Mouse (Mus musculus): ENCODE data around the gene H2-T24. TPM values are rescaled to one million over a fixed set of nuclear protein-coding genes. Genes with fewer than 3 reads are reported as not detected.

Gene H2-T24
- total RNA-seq, 2 experiments from 2014 or later: 0.62 to 0.93 TPM

GRCm38 (mm10) chr17:35996949-35997348, 23.4 kb downstream of the H2-T24 start:
- intact Hi-C loops (cut with DNase I; ENCODE audit: low total_unique reads): loop anchor here (2.0 kb wide), 1 partner anchor 38 kb away; no protein-coding TSS in a partner anchor
- DNase-seq: peak; percentile 90

GRCm38 (mm10) chr17:35994879-35995240, 25.5 kb downstream of the H2-T24 start:
- DNase-seq: no peak
- intact Hi-C loops (cut with DNase I; ENCODE audit: low total_unique reads): no loop called here

- DNase-seq: peak; percentile 81
- intact Hi-C loops (cut with DNase I; ENCODE audit: low total_unique reads): no loop called here
Measured at GRCm38 (mm10) chr17:35994175-35994878, 26.0 kb downstream of the H2-T24 start.

- DNase-seq: peak; percentile 80
- intact Hi-C loops (cut with DNase I; ENCODE audit: low total_unique reads): loop anchor here (2.0 kb wide), 1 partner anchor 55 kb away; no protein-coding TSS in a partner anchor
Measured at GRCm38 (mm10) chr17:35993675-35994074, 26.7 kb downstream of the H2-T24 start.

GRCm38 (mm10) chr17:35991781-35992180, 28.6 kb downstream of the H2-T24 start:
- intact Hi-C loops (cut with DNase I; ENCODE audit: low total_unique reads): loop anchor here (2.0 kb wide), 1 partner anchor 53 kb away; no protein-coding TSS in a partner anchor
- no peak for DNase-seq

- intact Hi-C loops (cut with DNase I; ENCODE audit: low total_unique reads): no loop called here
- no peak for DNase-seq
Measured at GRCm38 (mm10) chr17:35981776-35982175, 38.6 kb downstream of the H2-T24 start.

- DNase-seq: peak; percentile 63
- intact Hi-C loops (cut with DNase I; ENCODE audit: low total_unique reads): no loop called here
Measured at GRCm38 (mm10) chr17:35980363-35980754, 40.0 kb downstream of the H2-T24 start.

DNA sequence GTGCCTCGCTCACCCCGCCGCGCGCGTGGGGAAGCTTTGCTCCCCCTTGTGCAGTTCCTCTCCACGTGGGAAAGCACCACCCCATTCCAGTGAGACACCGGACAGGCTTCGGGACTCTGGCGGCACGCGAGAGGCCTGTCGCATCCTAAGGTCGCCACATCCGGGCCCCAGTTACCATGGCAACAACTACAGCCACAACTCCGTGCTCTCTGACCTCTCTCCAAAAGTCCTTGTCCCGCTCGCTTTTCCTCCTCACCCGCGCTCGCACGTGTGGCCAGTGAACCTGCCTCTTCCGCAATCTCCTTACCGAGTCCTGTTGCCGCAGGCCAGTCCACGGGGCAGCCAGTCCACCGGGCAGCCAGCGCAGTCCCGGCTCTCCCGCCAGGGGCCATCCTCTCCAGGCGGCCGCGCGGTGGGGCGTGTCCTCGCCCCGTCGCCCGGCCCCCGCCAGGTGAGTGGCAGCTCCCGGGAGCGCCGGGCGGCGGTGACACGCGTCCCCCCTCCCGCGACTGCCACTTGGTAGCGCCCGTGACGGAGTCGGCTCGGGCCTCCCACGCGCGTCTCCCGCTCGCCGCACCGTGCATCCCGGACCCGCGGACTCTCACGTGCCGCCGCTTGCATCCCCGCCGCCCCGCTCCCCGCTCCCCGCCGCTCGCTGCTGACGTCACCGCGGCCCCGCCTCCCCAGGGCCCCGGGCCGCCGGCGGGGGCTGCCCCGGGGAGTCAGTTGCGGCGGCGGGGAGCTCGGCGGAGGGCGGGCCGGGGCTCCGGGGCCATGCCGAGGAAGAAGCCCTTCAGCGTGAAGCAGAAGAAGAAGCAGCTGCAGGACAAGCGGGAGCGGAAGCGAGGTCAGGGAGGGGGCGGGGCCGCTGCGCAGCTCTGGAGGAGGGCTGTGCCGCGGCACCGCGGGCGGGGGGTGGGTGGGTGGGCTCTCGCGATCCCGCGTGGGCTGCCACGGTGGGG, 40.7 kb downstream of the H2-T24 start, which contains the start of the genes Gnl1 and Prr3:
Gene Gnl1, plus strand, starts transcription at position 451 of the 962 bp plus-strand sequence.
Gene Prr3, minus strand, starts transcription at position 836 of the 962 bp plus-strand sequence.
- intact Hi-C loops (cut with DNase I; ENCODE audit: low total_unique reads): no loop called here

GRCm38 (mm10) chr17:35978811-35979400, 41.5 kb downstream of the H2-T24 start:
- peak; percentile 85 for DNase-seq
- intact Hi-C loops (cut with DNase I; ENCODE audit: low total_unique reads): no loop called here

More for the DNA sequence above, 40.7 kb downstream of the H2-T24 start, which contains the start of the genes Gnl1 and Prr3:
- peak; percentile 89 for DNase-seq

GRCm38 (mm10) chr17:35972131-35972530, 48.2 kb downstream of the H2-T24 start:
- DNase-seq: no peak
- intact Hi-C loops (cut with DNase I; ENCODE audit: low total_unique reads): no loop called here

- intact Hi-C loops (cut with DNase I; ENCODE audit: low total_unique reads): no loop called here
Measured at GRCm38 (mm10) chr17:35969418-35970389, 50.7 kb downstream of the H2-T24 start, which contains the start of gene Abcf1. Abcf1 (minus strand) TSS chr17:35969761.

DNA sequence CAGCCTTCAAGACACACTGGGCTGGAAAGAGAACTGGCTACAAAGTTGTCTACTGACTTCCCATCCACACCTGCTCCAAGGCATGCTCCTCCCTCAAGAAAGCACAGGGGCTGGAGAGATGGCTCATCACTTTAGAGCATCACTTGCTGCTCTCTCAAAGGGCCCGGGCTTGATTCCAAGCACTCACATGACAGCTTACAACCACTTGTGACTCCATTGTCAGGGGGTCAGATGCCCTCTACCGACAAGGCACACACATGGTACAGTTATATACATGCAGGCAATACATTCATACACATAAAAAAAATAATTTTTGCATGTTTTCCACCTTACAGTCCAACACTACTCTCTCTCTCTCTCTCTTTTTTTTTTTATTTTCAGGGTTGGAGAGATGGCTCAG, 52.7 kb downstream of the H2-T24 start:
- DNase-seq: no peak

More at GRCm38 (mm10) chr17:35969418-35970389, 50.7 kb downstream of the H2-T24 start, which contains the start of gene Abcf1:
- DNase-seq: peak; percentile 99

GRCm38 (mm10) chr17:35963279-35963678, 57.1 kb downstream of the H2-T24 start:
- intact Hi-C loops (cut with DNase I; ENCODE audit: low total_unique reads): no loop called here
- DNase-seq: no peak

More for the DNA sequence above, 52.7 kb downstream of the H2-T24 start:
- intact Hi-C loops (cut with DNase I; ENCODE audit: low total_unique reads): no loop called here

- no peak for DNase-seq
- intact Hi-C loops (cut with DNase I; ENCODE audit: low total_unique reads): no loop called here
Measured at GRCm38 (mm10) chr17:35958533-35959223, 61.7 kb downstream of the H2-T24 start.
